Comparison of ENCODE assay signal across 12 mouse cellular contexts in the genomic region with DNA sequence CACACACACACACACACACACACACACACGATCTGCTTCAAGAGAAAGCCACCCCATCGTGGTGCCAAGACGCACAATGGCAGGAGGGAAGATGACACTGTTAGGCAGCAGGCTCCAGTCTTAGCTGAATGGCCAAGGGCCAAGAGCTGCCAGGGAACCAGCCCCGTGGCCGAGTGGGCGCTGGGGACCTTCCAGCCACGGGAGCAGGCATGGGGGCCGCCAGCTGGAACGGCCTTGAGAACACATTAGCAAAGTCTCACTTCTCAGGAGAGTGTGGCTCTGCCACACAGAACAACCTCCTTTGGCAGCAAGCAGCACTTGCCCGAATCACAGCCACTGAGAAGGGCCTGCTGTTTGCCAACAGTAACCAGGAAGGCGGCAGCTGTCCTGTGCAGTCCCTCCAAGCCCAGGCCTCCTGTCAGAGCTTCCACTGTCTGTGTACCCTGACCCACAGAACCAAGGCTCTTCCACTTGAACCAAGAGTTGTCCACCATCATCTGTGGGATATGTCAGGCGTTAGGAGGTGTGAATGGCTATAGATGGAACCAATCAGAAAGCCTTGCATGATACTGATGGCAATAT. TPM values are rescaled to one million over a fixed set of nuclear protein-coding genes. Genes with fewer than 3 reads are reported as not detected.
DNase-seq lines count a peak whose midpoint lies in the region; ATAC-seq lines count a peak whose summit lies in the region.
"Had no signal": no experiment of that assay in that cellular context is flagged by ENCODE, and none has a peak within 500 bp of the region (broad histone marks: within the 10 kb centered on the region; RNA-seq: fewer than 3 reads in every experiment).

No protein-coding gene starts in this region.

- H3K4me2 ChIP-seq in hindbrain, embryonic 16.5 days (ENCODE audit: low read length) = no peak overlapping the region
- H3K4me2 ChIP-seq: lung, embryonic 15.5 days had no signal

- peak; percentile 83 for ATAC-seq in hindbrain, embryonic 16.5 days
- ATAC-seq in inflammation-experienced regulatory T-cells, adult 6 months = no peak

- 55% methylated on average over 12 of the region's 12 CpGs for whole genome bisulfite sequencing in hindbrain, embryonic 16.5 days

- 0 out of 2 replicates have a peak overlapping the region, but pooled peaks have one; percentile 6 for H3K27ac ChIP-seq in hindbrain, embryonic 16.5 days (ENCODE audit: low read depth, low read length)
- H3K27ac ChIP-seq: limb, embryonic 10.5 days; lung, embryonic 15.5 days had no signal

- H3K4me1 ChIP-seq in hindbrain, embryonic 16.5 days (ENCODE audit: control insufficient read depth, insufficient read depth, low read depth, low read length) = peaks cover 49% of the 10 kb centered on the region

- no peak overlapping the region for H3K9ac ChIP-seq in hindbrain, embryonic 16.5 days (ENCODE audit: low read depth, low read length)
- H3K9ac ChIP-seq: lung, embryonic 15.5 days had no signal

- no peaks in the 10 kb centered on the region for H3K27me3 ChIP-seq in hindbrain, embryonic 16.5 days (replicated peaks; ENCODE audit: control insufficient read depth, insufficient read depth, low read length)
- H3K27me3 ChIP-seq: lung, embryonic 15.5 days had no signal

- no peak overlapping the region for H3K4me3 ChIP-seq in hindbrain, embryonic 16.5 days (ENCODE audit: low read length)
- H3K4me3 ChIP-seq: limb, embryonic 10.5 days; lung, embryonic 15.5 days had no signal

- intact Hi-C loops in left cerebral cortex, postnatal 14 days (cut with DNase I) = no loop called here
- intact Hi-C loops in left cerebral cortex, postnatal 25 days (cut with DNase I) = no loop called here

- peak; percentile 17 for DNase-seq in adrenal gland, postnatal 14 days
- DNase-seq in adrenal gland, adult 18-20 months (ENCODE audit: low spot score in 2 of 2) = no peak
- DNase-seq in left cerebral cortex, postnatal 14 days (ENCODE audit: low spot score in 2 of 2) = peak; percentile 39 to 49
- no peak for DNase-seq in left cerebral cortex, postnatal 25 days (ENCODE audit: low spot score in 2 of 2)
- DNase-seq in cerebellum, adult 9-11 months = peak; percentile 79
- no peak for DNase-seq in urinary bladder, adult 18-20 months (ENCODE audit: low spot score in 2 of 2)
- DNase-seq: heart, adult 11 months; kidney, postnatal 10 days had no signal

- no peaks in the 10 kb centered on the region for H3K9me3 ChIP-seq in hindbrain, embryonic 16.5 days (ENCODE audit: control insufficient read depth, low read length)
- H3K9me3 ChIP-seq: limb, embryonic 10.5 days; lung, embryonic 15.5 days had no signal

- H3K36me3 ChIP-seq in hindbrain, embryonic 16.5 days (ENCODE audit: control insufficient read depth, insufficient read depth, low read length) = no peaks in the 10 kb centered on the region
- H3K36me3 ChIP-seq: limb, embryonic 10.5 days; lung, embryonic 15.5 days had no signal

RNA-seq across cellular contexts. Expression of gene Man1c1, which starts 30.1 kb away (rescaled TPM):
- 19.6 and 21.5 TPM in 2 replicates for total RNA-seq in adrenal gland, postnatal 14 days (2021)
- 10 to 100 TPM; 14.9 to 20.8 TPM for total RNA-seq in adrenal gland, adult 18-20 months (2021)
- 10 to 100 TPM; 33.7 to 38.0 TPM for total RNA-seq in left cerebral cortex, postnatal 14 days (2021)
- 10 to 100 TPM; 42.3 to 42.7 TPM for total RNA-seq in left cerebral cortex, postnatal 25 days (2021)
- polyA plus RNA-seq in hindbrain, embryonic 16.5 days (2015; fragmentation: Nextera tagmentation; extraction: Ambion mirVana) = 3.7 and 5.1 TPM in 2 replicates
- polyA plus RNA-seq in inflammation-experienced regulatory T-cells, adult 6 months (2017; shearing (Covaris generic)) = 1 to 10 TPM in 2 of 3 experiments, under 1 TPM in 1; 0.90 to 1.9 (median 1.1) TPM

Comparison
In these comparisons a context has a peak if more than half of its experiments do, and no peak if none do; other contexts are left out.
1. DNase-seq: peak in adrenal gland, postnatal 14 days (single experiment), left cerebral cortex, postnatal 14 days (2 of 2) and cerebellum, adult 9-11 months (single experiment); none in adrenal gland, adult 18-20 months (0 of 2), left cerebral cortex, postnatal 25 days (0 of 2) and urinary bladder, adult 18-20 months (0 of 2).